Mouse (Mus musculus): Measurements from ENCODE around the gene Rara. TPM values are rescaled to one million over a fixed set of nuclear protein-coding genes. Genes with fewer than 3 reads are reported as not detected.

Rara gene
- polyA plus RNA-seq, 1 experiment = 20.1 TPM

DNA sequence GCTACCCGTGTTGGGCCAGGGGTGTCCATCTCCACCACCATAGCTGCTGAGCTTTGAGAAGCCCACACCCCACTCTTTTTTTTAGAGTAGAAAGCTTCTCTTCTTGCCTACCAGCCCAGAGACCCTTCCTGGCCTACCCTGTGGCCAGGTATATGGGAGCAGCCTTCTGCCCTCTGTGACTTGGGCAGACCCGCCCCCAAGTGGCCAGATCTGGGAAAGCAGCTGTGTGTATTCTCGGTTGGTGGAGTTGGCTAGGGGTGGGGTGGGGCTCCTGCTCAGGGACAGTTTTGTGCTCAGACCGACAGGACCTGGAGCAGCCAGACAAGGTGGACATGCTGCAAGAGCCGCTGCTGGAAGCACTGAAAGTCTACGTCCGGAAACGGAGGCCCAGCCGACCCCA, 44.6 kb downstream of the Rara start:
- TF ChIP-seq CTCF (IDR thresholded peaks at IDR 0.05; ENCODE audit: control insufficient read depth, insufficient read depth, insufficient replicate concordance, low read depth, low read length) (peak; percentile 71; the same call in 1 of the 2 replicates), POLR2A (IDR thresholded peaks at IDR 0.05; ENCODE audit: control insufficient read depth, low read depth, low read length) (no peak)
- no peak overlapping the region for H3K27ac ChIP-seq (ENCODE audit: control insufficient read depth, insufficient read depth, low read depth, low read length)
- no peaks in the 10 kb centered on the region for H3K36me3 ChIP-seq (ENCODE audit: control insufficient read depth, insufficient read depth, low read length)
- no peak overlapping the region for H3K4me3 ChIP-seq (ENCODE audit: control insufficient read depth, low read depth, low read length)
- no peaks in the 10 kb centered on the region for H3K27me3 ChIP-seq (ENCODE audit: control insufficient read depth, insufficient read depth, low read length)
- peaks cover 12% of the 10 kb centered on the region for H3K4me1 ChIP-seq (ENCODE audit: control insufficient read depth, insufficient read depth, low read length)

DNA sequence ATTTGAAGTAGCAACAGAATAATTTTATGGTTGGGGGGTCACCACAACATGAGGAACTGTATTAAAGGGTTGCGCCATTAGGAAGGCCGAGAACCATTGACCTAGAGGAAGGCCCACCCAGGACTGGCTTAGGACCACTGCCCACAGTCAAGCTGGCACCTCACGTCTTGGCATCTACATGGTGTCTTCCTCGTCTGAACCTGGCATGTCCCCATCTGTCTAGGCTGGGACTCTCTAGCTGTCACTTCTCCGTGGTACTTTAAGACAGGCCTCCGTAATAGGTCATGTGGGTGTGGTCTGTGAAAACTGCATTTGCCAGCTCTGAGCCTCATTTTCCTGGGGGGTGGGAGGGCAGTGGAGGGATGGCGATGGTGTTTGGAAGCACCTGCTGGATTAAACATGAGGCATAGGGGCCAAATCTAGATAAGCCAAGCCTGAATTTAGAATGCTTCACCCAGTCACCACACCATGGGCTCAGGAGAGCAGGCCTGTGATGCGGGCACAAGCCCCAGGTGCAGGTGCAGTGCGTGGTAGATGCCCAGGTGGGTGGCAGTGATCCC, 45.3 kb downstream of the Rara start:
- Histone ChIP-seq H3K36me3 (ENCODE audit: control insufficient read depth, insufficient read depth, low read length) (no peaks in the 10 kb centered on the region), H3K27me3 (ENCODE audit: control insufficient read depth, insufficient read depth, low read length) (no peaks in the 10 kb centered on the region), H3K4me3 (ENCODE audit: control insufficient read depth, low read depth, low read length) (no peak overlapping the region), H3K4me1 (ENCODE audit: control insufficient read depth, insufficient read depth, low read length) (peaks cover 11% of the 10 kb centered on the region), H3K27ac (ENCODE audit: control insufficient read depth, insufficient read depth, low read depth, low read length) (no peak overlapping the region)
- no peak for TF ChIP-seq POLR2A (IDR thresholded peaks at IDR 0.05; ENCODE audit: control insufficient read depth, low read depth, low read length)

DNA sequence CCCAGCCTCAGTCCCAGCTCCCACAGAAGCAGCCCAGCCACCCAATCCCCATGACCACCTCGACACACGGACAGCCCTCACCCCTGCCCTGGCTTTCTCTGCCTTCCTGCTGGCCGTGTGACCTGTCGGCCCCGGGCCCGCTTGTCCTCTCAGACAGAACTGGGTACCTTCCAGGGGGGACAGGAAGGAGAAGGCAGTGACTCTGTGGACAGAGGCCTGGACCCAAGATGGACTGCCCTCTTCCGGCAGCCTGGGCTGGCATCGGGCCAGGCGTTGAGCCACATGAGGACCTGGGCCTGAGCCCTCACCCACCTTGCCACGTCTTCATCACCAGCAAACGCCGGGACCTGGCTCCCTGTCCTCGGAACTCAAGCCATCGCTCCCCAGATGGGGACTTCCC, 46.0 kb downstream of the Rara start:
- no peak overlapping the region for H3K4me3 ChIP-seq (ENCODE audit: control insufficient read depth, low read depth, low read length)
- no peaks in the 10 kb centered on the region for H3K27me3 ChIP-seq (ENCODE audit: control insufficient read depth, insufficient read depth, low read length)
- H3K4me1 ChIP-seq (ENCODE audit: control insufficient read depth, insufficient read depth, low read length) = peaks cover 11% of the 10 kb centered on the region
- TF ChIP-seq CTCF (IDR thresholded peaks at IDR 0.05; ENCODE audit: control insufficient read depth, insufficient read depth, insufficient replicate concordance, low read depth, low read length) (no peak), POLR2A (IDR thresholded peaks at IDR 0.05; ENCODE audit: control insufficient read depth, low read depth, low read length) (no peak)
- H3K36me3 ChIP-seq (ENCODE audit: control insufficient read depth, insufficient read depth, low read length) = no peaks in the 10 kb centered on the region
- no peak overlapping the region for H3K27ac ChIP-seq (ENCODE audit: control insufficient read depth, insufficient read depth, low read depth, low read length)

DNA sequence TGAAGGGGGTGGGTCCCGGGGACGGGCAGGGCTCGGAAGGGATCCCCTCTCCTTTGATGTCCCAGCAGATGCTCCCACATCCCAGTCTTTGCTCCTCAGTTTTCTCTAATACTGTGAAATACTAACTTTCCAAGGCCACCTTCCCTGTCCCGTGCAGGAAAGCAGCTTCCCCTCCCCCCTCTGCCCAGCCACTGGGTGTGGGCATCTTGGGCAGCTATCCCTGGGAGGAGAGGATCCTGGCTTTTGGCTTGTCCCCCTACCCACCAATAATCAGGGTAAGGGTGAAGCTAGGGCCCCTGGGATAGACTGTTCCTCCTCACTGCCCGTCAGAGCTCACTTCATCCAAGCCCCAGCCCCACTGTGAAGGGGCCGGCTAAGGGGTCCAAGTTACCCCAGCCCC, 46.6 kb downstream of the Rara start:
- H3K36me3 ChIP-seq (ENCODE audit: control insufficient read depth, insufficient read depth, low read length) = no peaks in the 10 kb centered on the region
- TF ChIP-seq POLR2A (IDR thresholded peaks at IDR 0.05; ENCODE audit: control insufficient read depth, low read depth, low read length) (no peak), CTCF (IDR thresholded peaks at IDR 0.05; ENCODE audit: control insufficient read depth, insufficient read depth, insufficient replicate concordance, low read depth, low read length) (no peak)
- H3K4me3 ChIP-seq (ENCODE audit: control insufficient read depth, low read depth, low read length) = no peak overlapping the region
- no peaks in the 10 kb centered on the region for H3K27me3 ChIP-seq (ENCODE audit: control insufficient read depth, insufficient read depth, low read length)
- peak overlapping the region; percentile 26; the same call in 1 of the 2 replicates for H3K27ac ChIP-seq (ENCODE audit: control insufficient read depth, insufficient read depth, low read depth, low read length)
- H3K4me1 ChIP-seq (ENCODE audit: control insufficient read depth, insufficient read depth, low read length) = peaks cover 11% of the 10 kb centered on the region

DNA sequence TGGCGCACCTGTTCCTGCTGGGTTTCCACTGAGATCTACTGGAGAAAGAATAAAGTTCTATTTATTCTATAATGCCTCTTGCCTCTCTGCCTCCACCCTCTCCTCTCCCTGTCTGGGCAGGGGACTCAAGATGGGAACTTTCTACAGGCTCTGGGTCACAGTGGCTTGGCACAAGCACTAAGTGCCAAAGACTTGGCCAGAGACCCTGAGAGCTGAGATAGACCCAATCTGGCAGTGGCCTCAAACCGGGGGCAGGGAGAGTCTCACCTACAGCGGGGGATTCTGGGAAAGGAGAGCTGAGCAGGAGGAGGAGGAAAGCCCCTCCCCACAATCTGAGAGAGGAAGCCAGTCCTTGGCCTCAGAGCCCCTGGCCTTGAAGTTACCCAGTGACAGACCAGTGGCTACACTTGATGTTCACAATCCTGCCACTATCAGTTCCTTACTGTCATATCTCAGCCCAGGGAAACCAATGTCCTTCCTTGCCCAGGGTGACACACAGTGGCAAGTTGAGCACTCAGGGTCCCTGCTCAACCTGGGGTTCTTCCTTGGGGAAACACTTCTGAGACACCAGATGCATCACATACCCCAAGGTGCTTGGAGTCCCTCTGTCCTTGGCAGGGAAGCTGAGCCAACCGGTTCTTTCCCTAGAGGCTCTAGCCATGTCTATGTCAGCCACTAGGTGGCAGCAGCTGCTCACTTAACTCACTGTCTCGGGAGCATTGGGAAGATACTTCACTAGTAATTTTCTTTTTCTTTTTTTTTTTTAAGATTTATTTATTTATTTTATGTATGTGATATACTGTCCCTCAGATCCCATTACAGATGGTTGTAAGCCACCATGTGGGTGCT, 47.5 kb downstream of the Rara start:
- Histone ChIP-seq H3K4me3 (ENCODE audit: control insufficient read depth, low read depth, low read length) (no peak overlapping the region), H3K4me1 (ENCODE audit: control insufficient read depth, insufficient read depth, low read length) (peaks cover 11% of the 10 kb centered on the region), H3K27me3 (ENCODE audit: control insufficient read depth, insufficient read depth, low read length) (no peaks in the 10 kb centered on the region), H3K36me3 (ENCODE audit: control insufficient read depth, insufficient read depth, low read length) (no peaks in the 10 kb centered on the region), H3K27ac (ENCODE audit: control insufficient read depth, insufficient read depth, low read depth, low read length) (no peak overlapping the region)
- no peak for TF ChIP-seq POLR2A (IDR thresholded peaks at IDR 0.05; ENCODE audit: control insufficient read depth, low read depth, low read length)
- peak; percentile 56; the same call in 1 of the 2 replicates for TF ChIP-seq CTCF (IDR thresholded peaks at IDR 0.05; ENCODE audit: control insufficient read depth, insufficient read depth, insufficient replicate concordance, low read depth, low read length)

DNA sequence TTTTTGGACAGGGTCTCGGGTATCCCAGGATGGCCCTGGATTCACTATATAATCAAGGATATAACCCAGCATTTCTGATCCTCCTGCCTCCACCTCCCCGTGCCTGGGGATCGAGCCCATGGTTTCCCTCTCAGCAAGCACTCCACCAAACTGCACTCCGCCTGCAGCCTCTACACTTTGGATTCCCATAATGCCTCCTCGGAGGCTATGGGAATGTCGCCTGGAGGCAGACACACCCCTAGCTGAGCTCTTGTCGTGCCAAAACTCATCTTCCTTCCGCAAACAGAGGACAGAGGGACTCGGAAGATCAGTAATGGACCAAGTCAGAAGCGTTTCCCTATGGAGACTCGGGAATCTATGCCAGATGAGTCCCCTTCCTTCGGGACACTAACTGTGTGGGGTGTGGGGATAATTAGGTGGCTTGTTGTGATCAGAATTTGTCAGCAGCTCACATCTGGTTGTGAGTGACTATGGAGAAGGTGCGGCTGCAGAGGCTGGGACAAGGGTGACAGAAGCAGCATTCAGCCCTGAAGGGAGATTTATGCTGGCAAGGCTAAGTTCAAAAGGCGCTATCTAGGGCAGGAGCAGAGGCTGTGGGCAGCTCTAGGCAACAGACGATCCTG, 51.0 kb downstream of the Rara start:
- H3K27ac ChIP-seq (ENCODE audit: control insufficient read depth, insufficient read depth, low read depth, low read length) = no peak overlapping the region

DNA sequence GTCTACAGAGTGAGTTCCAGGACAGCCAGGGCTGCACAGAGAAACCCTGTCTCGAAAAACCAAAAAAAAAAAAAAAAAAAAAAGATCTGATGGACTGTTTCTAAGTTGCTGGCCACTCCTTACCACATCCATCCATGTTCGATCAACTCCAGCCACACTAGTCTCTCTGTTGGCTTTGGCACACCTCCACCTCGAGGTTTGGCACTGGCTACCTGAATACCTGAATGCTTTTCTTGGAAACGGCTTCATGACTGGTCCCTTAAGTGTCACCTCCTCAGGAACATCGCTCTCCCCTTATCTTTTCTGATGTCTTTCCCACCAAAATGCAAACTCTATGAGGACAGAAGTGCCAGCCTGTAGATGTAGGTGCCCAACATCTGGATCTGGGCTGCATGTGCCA, 51.7 kb downstream of the Rara start:
- Histone ChIP-seq H3K36me3 (ENCODE audit: control insufficient read depth, insufficient read depth, low read length) (no peaks in the 10 kb centered on the region), H3K27me3 (ENCODE audit: control insufficient read depth, insufficient read depth, low read length) (no peaks in the 10 kb centered on the region), H3K4me3 (ENCODE audit: control insufficient read depth, low read depth, low read length) (no peak overlapping the region), H3K4me1 (ENCODE audit: control insufficient read depth, insufficient read depth, low read length) (peaks cover 15% of the 10 kb centered on the region), H3K27ac (ENCODE audit: control insufficient read depth, insufficient read depth, low read depth, low read length) (no peak overlapping the region)
- TF ChIP-seq POLR2A (IDR thresholded peaks at IDR 0.05; ENCODE audit: control insufficient read depth, low read depth, low read length) = no peak
- no peak for TF ChIP-seq CTCF (IDR thresholded peaks at IDR 0.05; ENCODE audit: control insufficient read depth, insufficient read depth, insufficient replicate concordance, low read depth, low read length)

More for the DNA sequence above, 51.0 kb downstream of the Rara start:
- H3K27me3 ChIP-seq (ENCODE audit: control insufficient read depth, insufficient read depth, low read length) = no peaks in the 10 kb centered on the region
- TF ChIP-seq POLR2A (IDR thresholded peaks at IDR 0.05; ENCODE audit: control insufficient read depth, low read depth, low read length) = no peak
- TF ChIP-seq CTCF (IDR thresholded peaks at IDR 0.05; ENCODE audit: control insufficient read depth, insufficient read depth, insufficient replicate concordance, low read depth, low read length) = no peak
- H3K36me3 ChIP-seq (ENCODE audit: control insufficient read depth, insufficient read depth, low read length) = no peaks in the 10 kb centered on the region
- no peak overlapping the region for H3K4me3 ChIP-seq (ENCODE audit: control insufficient read depth, low read depth, low read length)
- peaks cover 14% of the 10 kb centered on the region for H3K4me1 ChIP-seq (ENCODE audit: control insufficient read depth, insufficient read depth, low read length)
